9 mouse cellular contexts compared by ENCODE assay signal in genomic region chr10:117940441-117941265, GRCm38 (mm10).
A peak's percentile ranks its signal among the peaks of the same experiment; 100 is the strongest.
DNase-seq lines count a peak whose midpoint lies in the region; ATAC-seq lines count a peak whose summit lies in the region.
"Had no signal": no experiment of that assay in that cellular context is flagged by ENCODE, and none has a peak within 500 bp of the region (broad histone marks: within the 10 kb centered on the region; RNA-seq: fewer than 3 reads in every experiment).

No protein-coding gene starts in this region.

- no peaks in the 10 kb centered on the region for H3K9me3 ChIP-seq in liver, embryonic 13.5 days (replicated peaks)
- H3K9me3 ChIP-seq in stomach, embryonic 16.5 days (replicated peaks; ENCODE audit: control insufficient read depth, low read length) = no peaks in the 10 kb centered on the region
- no peaks in the 10 kb centered on the region for H3K9me3 ChIP-seq in forebrain, embryonic 14.5 days (replicated peaks; ENCODE audit: control insufficient read depth, low read length)

- no peaks in the 10 kb centered on the region for H3K36me3 ChIP-seq in liver, embryonic 13.5 days
- no peaks in the 10 kb centered on the region for H3K36me3 ChIP-seq in stomach, embryonic 16.5 days (ENCODE audit: control insufficient read depth, insufficient read depth, low read length)
- no peaks in the 10 kb centered on the region for H3K36me3 ChIP-seq in forebrain, embryonic 14.5 days (ENCODE audit: control insufficient read depth, insufficient read depth, low read length)

- no peaks in the 10 kb centered on the region for H3K27me3 ChIP-seq in liver, embryonic 13.5 days
- H3K27me3 ChIP-seq in stomach, embryonic 16.5 days (ENCODE audit: control insufficient read depth, insufficient read depth, low read length) = no peaks in the 10 kb centered on the region
- no peaks in the 10 kb centered on the region for H3K27me3 ChIP-seq in forebrain, embryonic 14.5 days (replicated peaks; ENCODE audit: control insufficient read depth, insufficient read depth, low read length)

- H3K27ac ChIP-seq in liver, embryonic 13.5 days = no peak overlapping the region
- H3K27ac ChIP-seq in stomach, embryonic 16.5 days (ENCODE audit: low read length) = no peak overlapping the region
- no peak overlapping the region for H3K27ac ChIP-seq in forebrain, embryonic 14.5 days (ENCODE audit: low read depth, low read length)

- DNase-seq in adrenal gland, adult 2 months = peak; percentile 54
- DNase-seq in adrenal gland, postnatal 25 days = no peak
- DNase-seq in adipocyte (ENCODE audit: low spot score) = peak; percentile 54
- peak; percentile 73 to 74 for DNase-seq in heart, postnatal 10 days
- DNase-seq in liver, embryonic 13.5 days = no peak
- no peak for DNase-seq in forebrain, embryonic 14.5 days (ENCODE audit: low spot score)
- no peak for DNase-seq in right cerebral cortex, adult 18-20 months

- no peak overlapping the region for H3K9ac ChIP-seq in liver, embryonic 13.5 days
- 0 out of 2 replicates have a peak overlapping the region, but pooled peaks have one; percentile 37 for H3K9ac ChIP-seq in stomach, embryonic 16.5 days (ENCODE audit: low read length)
- no peak overlapping the region for H3K9ac ChIP-seq in forebrain, embryonic 14.5 days (ENCODE audit: low read length)

- no peak for ATAC-seq in liver, embryonic 13.5 days (ENCODE audit: low read depth)
- no peak for ATAC-seq in stomach, embryonic 16.5 days (ENCODE audit: insufficient read depth, low FRiP score)
- no peak for ATAC-seq in forebrain, embryonic 14.5 days

- H3K4me3 ChIP-seq in liver, embryonic 13.5 days (replicated peaks) = no peak overlapping the region
- no peak overlapping the region for H3K4me3 ChIP-seq in stomach, embryonic 16.5 days (replicated peaks; ENCODE audit: low read length)
- no peak overlapping the region for H3K4me3 ChIP-seq in forebrain, embryonic 14.5 days (ENCODE audit: low read depth, low read length)
- H3K4me3 ChIP-seq: erythroblast, embryonic 14.5 days had no signal

- intact Hi-C loops in heart, postnatal 10 days (cut with DNase I) = loop anchor here (2.0 to 5.0 kb wide), 3 partner anchors 33 to 167 kb away; partner anchors contain the start of gene Rap1b

- peak overlapping the region; percentile 24; the same call in 1 of the 2 replicates for H3K4me2 ChIP-seq in liver, embryonic 13.5 days
- no peak overlapping the region; the same call in 1 of the 2 replicates for H3K4me2 ChIP-seq in stomach, embryonic 16.5 days (ENCODE audit: low read depth, low read length)
- H3K4me2 ChIP-seq in forebrain, embryonic 14.5 days (ENCODE audit: low read length) = no peak overlapping the region

- 24% methylated on average over 10 of the region's 10 CpGs for WGBS in liver, embryonic 13.5 days (ENCODE audit: insufficient replicate concordance)
- 39% methylated on average over 10 of the region's 10 CpGs for WGBS in stomach, embryonic 16.5 days
- 76% methylated on average over 10 of the region's 10 CpGs for WGBS in forebrain, embryonic 14.5 days

- H3K4me1 ChIP-seq in liver, embryonic 13.5 days (replicated peaks) = peaks cover 15% of the 10 kb centered on the region
- H3K4me1 ChIP-seq in stomach, embryonic 16.5 days (ENCODE audit: control insufficient read depth, insufficient read depth, low read length) = no peaks in the 10 kb centered on the region
- H3K4me1 ChIP-seq in forebrain, embryonic 14.5 days (ENCODE audit: control insufficient read depth, insufficient read depth, low read length) = no peaks in the 10 kb centered on the region

Comparison
In these comparisons a context has a peak if more than half of its experiments do, and no peak if none do; other contexts are left out.
1. DNase-seq: peak in adrenal gland, adult 2 months (single experiment), adipocyte (single experiment) and heart, postnatal 10 days (2 of 2); none in adrenal gland, postnatal 25 days (single experiment), liver, embryonic 13.5 days (single experiment), forebrain, embryonic 14.5 days (single experiment) and right cerebral cortex, adult 18-20 months (single experiment).